In genomic region chr1:38334206-38334605, GRCm38 (mm10) we compare ENCODE assay signal across 7 mouse cellular contexts.
A peak's percentile ranks its signal among the peaks of the same experiment; 100 is the strongest.
DNase-seq lines count a peak whose midpoint lies in the region; ATAC-seq lines count a peak whose summit lies in the region.

No protein-coding gene starts in this region.

- no peak overlapping the region for H3K4me2 ChIP-seq in liver, embryonic 11.5 days

- H3K27ac ChIP-seq in liver, embryonic 11.5 days (ENCODE audit: low read depth, low read length) = no peak overlapping the region

- no peaks in the 10 kb centered on the region for H3K27me3 ChIP-seq in liver, embryonic 11.5 days (replicated peaks; ENCODE audit: control insufficient read depth, insufficient read depth, low read length)

- no peak overlapping the region for H3K4me3 ChIP-seq in liver, embryonic 11.5 days (ENCODE audit: low read depth, low read length)

- no peaks in the 10 kb centered on the region for H3K4me1 ChIP-seq in liver, embryonic 11.5 days (replicated peaks; ENCODE audit: control insufficient read depth, insufficient read depth, low read length)

- H3K9me3 ChIP-seq in liver, embryonic 11.5 days (ENCODE audit: control insufficient read depth, low read length) = no peaks in the 10 kb centered on the region

- ATAC-seq in liver, embryonic 11.5 days (replicated peaks; ENCODE audit: low FRiP score) = no peak

- 79% methylated on average over 7 of the region's 7 CpGs for WGBS in liver, embryonic 11.5 days

- no peaks in the 10 kb centered on the region for H3K36me3 ChIP-seq in liver, embryonic 11.5 days (ENCODE audit: control insufficient read depth, insufficient read depth, low read length)

- peak; percentile 6 to 46 for DNase-seq in layer of hippocampus, adult 18-20 months (ENCODE audit: low spot score in 2 of 2)
- no peak for DNase-seq in layer of hippocampus, postnatal 25 days (ENCODE audit: extremely low spot score in 1 of 2, low spot score in 1 of 2)
- DNase-seq in cerebellum, postnatal 14 days = peak; percentile 81 to 86
- peak; percentile 48 for DNase-seq in layer of hippocampus, adult 9-11 months
- peak; percentile 28 to 53 for DNase-seq in right cerebral cortex, postnatal 36 days (ENCODE audit: low spot score in 2 of 2)
- no peak for DNase-seq in urinary bladder, postnatal 25 days (ENCODE audit: low spot score)
- DNase-seq in liver, embryonic 11.5 days (ENCODE audit: low spot score) = no peak

- H3K9ac ChIP-seq in liver, embryonic 11.5 days (ENCODE audit: low read depth, low read length) = no peak overlapping the region

Comparison
In these comparisons a context has a peak if more than half of its experiments do, and no peak if none do; other contexts are left out.
1. DNase-seq: peak in layer of hippocampus, adult 18-20 months (2 of 2), cerebellum, postnatal 14 days (2 of 2), layer of hippocampus, adult 9-11 months (single experiment) and right cerebral cortex, postnatal 36 days (2 of 2); none in layer of hippocampus, postnatal 25 days (0 of 2), urinary bladder, postnatal 25 days (single experiment) and liver, embryonic 11.5 days (single experiment).